Mouse (Mus musculus) small intestine, adult 2 months (tissue): ENCODE measurements around the gene Ccdc85b.

ENCODE experiments used
- CTCF ChIP-seq: fragments of 200-500 bp; IDR thresholded peaks from 2 replicates; pipeline ENCODE4 v1.5.1; 2012; ENCODE audit warnings: low read depth, mild to moderate bottlenecking, control low read depth, inconsistent platforms, low read length, moderate library complexity, mixed read lengths; ENCODE audit not compliant: insufficient replicate concordance, insufficient read length; ENCODE audit errors: extremely low read depth
- POLR2A ChIP-seq: fragments of 200-500 bp; IDR thresholded peaks from 2 replicates; pipeline ENCODE4 v1.6.1; 2012; ENCODE audit warnings: low read depth, mild to moderate bottlenecking, control low read depth, inconsistent platforms, low read length, moderate library complexity

DNA sequence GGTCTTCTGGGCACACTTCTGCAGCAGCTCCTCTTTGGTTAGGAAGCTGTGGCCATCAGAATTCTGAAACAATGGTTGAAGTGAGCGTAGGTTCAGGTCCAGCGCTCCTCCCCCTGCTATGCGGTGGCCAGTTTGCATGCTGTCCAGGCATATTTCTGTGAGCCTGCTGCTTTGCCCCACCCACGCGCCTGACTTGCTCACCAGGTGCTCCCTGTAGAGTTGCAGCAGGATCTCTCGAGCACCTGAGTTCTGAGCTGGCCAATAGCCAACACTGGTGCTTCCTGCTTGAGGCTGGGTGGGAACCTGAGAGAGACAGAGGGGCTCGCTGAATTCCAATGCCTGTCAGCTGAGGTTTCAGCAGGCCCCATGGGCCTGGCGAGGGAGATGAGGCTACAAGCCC is 28.6 kb upstream of the Ccdc85b start:
- TF ChIP-seq CTCF (no peak), POLR2A (no peak)
